Mouse (Mus musculus) C2C12 (cell line): Measurements from ENCODE around the gene Slc10a7.
"Not testable (repeated sequence)": the region's sequence is repeated elsewhere in the genome, so short reads cannot be mapped to it uniquely, and the experiment has no call there.

ENCODE experiments used
- CTCF ChIP-seq: IDR thresholded peaks from one replicate; pipeline ENCODE4 v1.5.1; 2011; ENCODE audit not compliant: control insufficient read depth, insufficient read depth, insufficient read length
- MYOG ChIP-seq: IDR thresholded peaks from one replicate; pipeline ENCODE4 v1.6.1; 2011; ENCODE audit not compliant: control insufficient read depth, insufficient read length; ENCODE audit errors: extremely low read depth

DNA sequence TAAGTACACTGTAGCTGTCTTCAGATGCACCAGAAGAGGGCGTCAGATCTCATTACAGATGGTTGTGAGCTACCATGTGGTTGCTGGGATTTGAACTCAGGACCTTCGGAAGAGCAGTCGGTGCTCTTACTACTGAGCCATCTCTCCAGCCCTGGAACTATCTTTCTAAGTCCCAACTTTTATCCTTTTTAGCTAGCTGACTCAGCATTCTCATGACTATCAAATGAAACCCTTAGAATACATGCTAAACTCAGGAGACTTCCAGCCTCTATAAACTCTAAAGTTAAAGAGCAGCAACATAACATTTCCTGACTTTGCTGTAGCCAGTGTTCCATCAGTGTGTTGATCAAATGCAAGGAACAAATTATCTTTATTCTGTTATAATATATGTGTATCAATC is 12.9 kb upstream of the Slc10a7 start:
- not testable (repeated sequence) for TF ChIP-seq CTCF, MYOG
